Mouse (Mus musculus) embryonic facial prominence, embryonic 10.5 days (tissue): ENCODE results near the gene Olfr510. TPM values are rescaled to one million over a fixed set of nuclear protein-coding genes. Genes with fewer than 3 reads are reported as not detected.
"Not testable (repeated sequence)": the region's sequence is repeated elsewhere in the genome, so short reads cannot be mapped to it uniquely, and the experiment has no call there.

ENCODE experiments used
- DNase-seq: peaks from one replicate; pipeline ENCODE4 v3.0.0-alpha.2; 2017; ENCODE audit warnings: low spot score
- H3K27ac ChIP-seq: fragments of 300-500 bp; sonication (generic); replicated peaks from 2 replicates; pipeline ENCODE4 v1.5.1; 2016; ENCODE audit warnings: mild to moderate bottlenecking
- H3K27me3 ChIP-seq: fragments of 300-500 bp; sonication (generic); replicated peaks from 2 replicates; pipeline ENCODE4 v1.6.1; 2016; ENCODE audit warnings: low read depth, mild to moderate bottlenecking; ENCODE audit not compliant: poor library complexity, severe bottlenecking
- H3K36me3 ChIP-seq: fragments of 300-500 bp; sonication (generic); replicated peaks from 2 replicates; pipeline ENCODE4 v1.6.1; 2016; ENCODE audit warnings: mild to moderate bottlenecking, moderate library complexity
- H3K4me1 ChIP-seq: fragments of 300-500 bp; sonication (generic); 2 replicates; pipeline ENCODE4 v1.6.1; 2016
- H3K4me3 ChIP-seq: fragments of 300-500 bp; sonication (generic); 2 replicates; pipeline ENCODE4 v1.5.1; 2016; ENCODE audit warnings: mild to moderate bottlenecking, moderate library complexity
- H3K9me3 ChIP-seq: fragments of 300-500 bp; sonication (generic); 2 replicates; pipeline ENCODE4 v1.6.1; 2016; ENCODE audit warnings: mild to moderate bottlenecking
- WGBS: fragments of 180-500 bp; shearing (Covaris S2); methylation state at CpG from one replicate; pipeline ENCODE4 v1.1.7; 2016; 5-methylcytosine and 5-hydroxymethylcytosine counted together
- polyA plus RNA-seq: library from polyadenylated mRNA; unstranded; fragments of >200 nt; fragmentation: Nextera tagmentation; extraction: Ambion mirVana; gene quantifications from 2 replicates; pipeline ENCODE4 v1.2.1, GENCODE M21; 2016

The Olfr510 gene
- not detected in 2 replicates for polyA plus RNA-seq

DNA sequence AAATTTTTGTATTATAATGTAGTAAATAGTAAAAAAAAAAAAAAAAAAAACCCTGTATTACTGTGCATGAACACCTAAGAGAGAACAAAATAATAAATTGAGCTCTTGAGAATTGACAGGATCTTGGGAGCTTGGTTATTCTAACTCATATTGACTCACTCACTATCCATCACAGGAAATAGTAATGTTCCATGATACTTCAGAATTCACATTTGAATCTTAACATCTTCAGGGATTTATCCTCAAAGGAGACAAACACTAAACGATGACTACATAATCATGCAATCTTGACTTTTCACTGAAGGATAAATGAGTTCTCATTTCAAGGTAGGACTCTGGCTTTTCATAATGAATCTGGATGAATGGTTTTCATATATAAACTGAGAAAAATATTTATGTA, at the start of gene Olfr510:
Gene Olfr510, plus strand, starts transcription at position 301 of the 400 bp plus-strand sequence.
- Histone ChIP-seq H3K4me1 (no peaks in the 10 kb centered on the region), H3K36me3 (no peaks in the 10 kb centered on the region), H3K4me3 (no peak within 1 kb of the TSS), H3K9me3 (no peaks in the 10 kb centered on the region), H3K27ac (no peak within 1 kb of the TSS), H3K27me3 (no peaks in the 10 kb centered on the region)
- DNase-seq = no peak
- 90% methylated on average over 1 of the region's 1 CpGs for WGBS

DNA sequence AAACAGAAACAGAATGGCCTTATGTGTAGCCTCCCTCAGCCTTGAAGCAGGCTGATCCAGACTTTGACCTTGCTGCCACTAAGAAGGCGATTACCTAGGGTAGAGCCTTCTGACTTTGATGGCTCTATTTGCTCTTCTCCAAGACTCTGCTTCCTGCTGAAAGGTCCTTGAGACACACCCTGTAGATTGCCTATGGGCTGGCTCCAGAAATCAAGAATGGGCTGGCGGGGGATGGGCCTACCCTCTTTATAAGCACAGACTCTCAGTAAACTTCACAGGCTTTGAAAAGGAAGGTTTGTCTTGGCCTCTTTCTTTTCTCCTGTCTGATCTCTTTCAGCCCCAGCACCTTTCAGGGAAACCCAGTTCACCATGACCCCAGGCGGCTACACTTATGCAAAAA, 49.4 kb upstream of the Olfr510 start:
- H3K27ac ChIP-seq, H3K27me3 ChIP-seq, H3K9me3 ChIP-seq, H3K4me1 ChIP-seq, H3K36me3 ChIP-seq, H3K4me3 ChIP-seq, DNase-seq: not testable (repeated sequence)
- 56% methylated on average over 3 of the region's 3 CpGs for WGBS

- WGBS = 89% methylated on average over 2 of the region's 2 CpGs
- no peak for DNase-seq
- no peaks in the 10 kb centered on the region for H3K27me3 ChIP-seq
- H3K36me3 ChIP-seq = no peaks in the 10 kb centered on the region
- H3K4me3 ChIP-seq = no peak within 1 kb of the TSS
- no peak within 1 kb of the TSS for H3K27ac ChIP-seq
- no peaks in the 10 kb centered on the region for H3K4me1 ChIP-seq
- no peaks in the 10 kb centered on the region for H3K9me3 ChIP-seq
Measured at GRCm38 (mm10) chr7:108621514-108621913, 44.7 kb upstream of the Olfr510 start, which contains the start of gene Olfr507. Gene Olfr507 (plus strand): TSS chr7:108621814.

DNA sequence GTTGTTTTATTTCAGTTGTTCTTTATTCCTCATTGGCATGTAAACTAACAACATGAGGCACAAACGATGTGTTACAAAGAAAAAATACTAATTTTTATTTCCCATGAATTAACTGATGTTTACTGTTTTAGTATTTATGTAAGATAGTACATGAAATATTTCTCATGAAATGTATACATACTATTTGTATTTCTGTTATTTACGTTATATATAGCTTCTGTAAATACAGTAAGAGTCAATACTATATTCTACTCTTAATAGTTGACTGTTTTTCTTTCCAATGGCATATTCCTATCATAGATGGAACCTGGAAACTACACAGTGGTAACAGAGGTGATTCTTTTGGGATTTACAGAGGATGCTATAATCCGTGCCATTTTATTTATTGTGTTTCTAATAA, 36.5 kb upstream of the Olfr510 start, which contains the start of gene Olfr508:
Gene Olfr508, plus strand, starts transcription at position 301 of the 400 bp plus-strand sequence.
- no peak for DNase-seq
- Histone ChIP-seq H3K36me3 (no peaks in the 10 kb centered on the region), H3K9me3 (no peaks in the 10 kb centered on the region), H3K27me3 (no peaks in the 10 kb centered on the region), H3K4me3 (no peak within 1 kb of the TSS), H3K27ac (no peak within 1 kb of the TSS), H3K4me1 (no peaks in the 10 kb centered on the region)
- WGBS = 92% methylated on average over 3 of the region's 3 CpGs

GRCm38 (mm10) chr7:108651806-108652205, 14.4 kb upstream of the Olfr510 start, which contains the start of gene Olfr509:
Gene Olfr509 (minus strand): TSS chr7:108651906.
- Histone ChIP-seq H3K36me3 (no peaks in the 10 kb centered on the region), H3K9me3 (peaks cover 3% of the 10 kb centered on the region; the same call in 1 of the 2 replicates), H3K27me3 (no peaks in the 10 kb centered on the region), H3K4me3 (no peak within 1 kb of the TSS), H3K27ac (no peak within 1 kb of the TSS), H3K4me1 (no peaks in the 10 kb centered on the region)
- DNase-seq = no peak

- no peaks in the 10 kb centered on the region for H3K36me3 ChIP-seq
Measured at GRCm38 (mm10) chr7:108662419-108662818, 3.8 kb upstream of the Olfr510 start.

GRCm38 (mm10) chr7:108671058-108671457, 4.8 kb downstream of the Olfr510 start:
- Histone ChIP-seq H3K4me3 (no peak overlapping the region), H3K27me3 (no peaks in the 10 kb centered on the region), H3K9me3 (no peaks in the 10 kb centered on the region), H3K27ac (no peak overlapping the region), H3K36me3 (no peaks in the 10 kb centered on the region), H3K4me1 (no peaks in the 10 kb centered on the region)
- 75% methylated on average over 1 of the region's 1 CpGs for WGBS
- DNase-seq = no peak

More at GRCm38 (mm10) chr7:108662419-108662818, 3.8 kb upstream of the Olfr510 start:
- DNase-seq = no peak
- Histone ChIP-seq H3K4me1 (no peaks in the 10 kb centered on the region), H3K9me3 (no peaks in the 10 kb centered on the region), H3K27ac (no peak overlapping the region), H3K4me3 (no peak overlapping the region), H3K27me3 (no peaks in the 10 kb centered on the region)
- WGBS = 89% methylated on average over 3 of the region's 3 CpGs

DNA sequence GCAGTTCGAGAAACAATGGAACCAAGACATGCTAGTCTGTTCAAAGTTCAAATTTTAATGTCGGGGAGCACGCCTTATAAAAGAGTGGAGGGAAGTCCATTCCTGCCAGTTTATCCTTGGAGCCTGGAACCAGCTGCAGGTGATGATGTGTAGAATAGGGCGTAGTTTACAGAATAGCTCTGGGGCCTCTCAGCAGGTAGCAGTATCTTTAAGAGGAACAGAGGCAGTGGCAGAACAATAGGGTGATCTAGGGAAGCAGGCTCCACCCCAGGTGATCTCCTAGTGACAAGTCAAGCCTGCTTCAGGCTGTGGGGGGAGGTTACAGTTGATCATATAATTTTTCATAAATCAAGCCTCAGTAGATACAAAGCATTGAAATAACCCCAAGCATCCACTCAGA, 12.7 kb downstream of the Olfr510 start:
- Histone ChIP-seq H3K36me3 (no peaks in the 10 kb centered on the region), H3K4me3 (no peak overlapping the region), H3K27ac (no peak overlapping the region), H3K9me3 (0 out of 2 replicates have a peak, but pooled peaks cover 2% of the 10 kb centered on the region), H3K27me3 (no peaks in the 10 kb centered on the region), H3K4me1 (no peaks in the 10 kb centered on the region)
- 84% methylated on average over 4 of the region's 4 CpGs for WGBS
- DNase-seq = no peak

GRCm38 (mm10) chr7:108713020-108713419, 46.8 kb downstream of the Olfr510 start, which contains the start of gene Olfr512:
Gene Olfr512 (plus strand): TSS chr7:108713320.
- Histone ChIP-seq H3K9me3 (no peaks in the 10 kb centered on the region), H3K36me3 (no peaks in the 10 kb centered on the region), H3K27ac (no peak within 1 kb of the TSS), H3K27me3 (no peaks in the 10 kb centered on the region), H3K4me3 (no peak within 1 kb of the TSS), H3K4me1 (no peaks in the 10 kb centered on the region)
- no peak for DNase-seq

Other genes with a start within 250 kb of the Olfr510 start
- gene Olfr497, start 246.0 kb upstream of the Olfr510 start, polyA plus RNA-seq = not detected in 2 replicates
- gene Olfr498, start 201.1 kb upstream of the Olfr510 start, polyA plus RNA-seq = not detected in 2 replicates
- gene Olfr502, start 141.4 kb upstream of the Olfr510 start, polyA plus RNA-seq = not detected in 2 replicates
- gene Olfr503, start 121.9 kb upstream of the Olfr510 start, polyA plus RNA-seq = not detected in 2 replicates
- gene Olfr504, start 100.6 kb upstream of the Olfr510 start, polyA plus RNA-seq = not detected in 2 replicates
- gene Olfr506, start 55.6 kb upstream of the Olfr510 start, polyA plus RNA-seq = not detected in 2 replicates
- gene Olfr507, start 44.6 kb upstream of the Olfr510 start, polyA plus RNA-seq = not detected in 2 replicates
- not detected in 2 replicates for gene Olfr508, start 36.4 kb upstream of the Olfr510 start, polyA plus RNA-seq
- not detected in 2 replicates for gene Olfr509, start 14.5 kb upstream of the Olfr510 start, polyA plus RNA-seq
- not detected in 2 replicates for gene Olfr512, start 46.9 kb downstream of the Olfr510 start, polyA plus RNA-seq
- not detected in 2 replicates for gene Olfr513, start 84.6 kb downstream of the Olfr510 start, polyA plus RNA-seq
- gene Olfr514, start 159.6 kb downstream of the Olfr510 start, polyA plus RNA-seq = not detected in 2 replicates
- not detected in 2 replicates for gene Olfr516, start 184.1 kb downstream of the Olfr510 start, polyA plus RNA-seq
- gene Olfr517, start 206.0 kb downstream of the Olfr510 start, polyA plus RNA-seq = not detected in 2 replicates
- not detected in 2 replicates for gene Olfr518, start 218.6 kb downstream of the Olfr510 start, polyA plus RNA-seq
- not detected in 2 replicates for gene Olfr519, start 228.0 kb downstream of the Olfr510 start, polyA plus RNA-seq